Mouse (Mus musculus): ENCODE data around the gene Sel1l.

Sel1l gene

DNA sequence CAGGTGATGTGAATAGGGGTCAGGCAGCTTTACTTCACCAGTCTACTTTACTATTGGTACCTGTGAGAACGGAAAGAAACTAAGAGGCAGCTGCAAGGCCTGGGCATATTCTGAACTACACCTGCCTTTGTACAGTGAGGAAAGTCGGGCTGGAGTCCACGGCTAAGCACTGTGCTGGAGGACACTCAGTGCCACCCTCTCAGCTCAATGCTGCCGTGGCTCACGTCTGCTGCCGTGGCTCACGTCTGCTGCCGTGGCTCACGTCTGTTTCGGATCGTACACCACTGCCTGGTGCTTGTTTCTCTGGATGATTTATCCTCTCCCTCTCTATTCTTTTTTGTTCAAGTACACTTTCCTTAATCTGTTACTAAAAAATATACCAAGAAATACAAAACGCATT is 28.5 kb downstream of the Sel1l start:
- in situ Hi-C loops (cut with MboI; ENCODE audit: low sequenced_read_pairs): no loop called here

DNA sequence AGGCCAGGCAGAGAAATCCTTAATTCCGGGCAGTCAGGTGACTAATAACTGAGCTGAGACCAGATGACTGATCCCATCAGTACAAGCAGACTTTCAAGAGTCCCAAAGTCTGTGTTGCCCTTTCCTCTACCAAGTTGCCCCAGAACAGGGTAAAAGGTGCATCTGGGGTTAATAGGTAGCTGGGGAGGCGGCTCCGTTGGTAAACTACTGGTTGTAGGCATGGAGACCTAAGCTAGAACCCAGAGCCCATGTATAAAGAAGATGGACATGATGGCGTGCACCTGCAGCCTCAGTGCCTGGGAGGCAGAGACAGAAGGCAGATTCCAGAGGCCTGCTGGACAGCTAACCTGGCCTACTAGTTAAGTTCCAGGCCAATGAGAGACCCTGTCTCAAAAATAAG is 30.2 kb downstream of the Sel1l start:
- in situ Hi-C loops (cut with MboI; ENCODE audit: low sequenced_read_pairs): no loop called here

DNA sequence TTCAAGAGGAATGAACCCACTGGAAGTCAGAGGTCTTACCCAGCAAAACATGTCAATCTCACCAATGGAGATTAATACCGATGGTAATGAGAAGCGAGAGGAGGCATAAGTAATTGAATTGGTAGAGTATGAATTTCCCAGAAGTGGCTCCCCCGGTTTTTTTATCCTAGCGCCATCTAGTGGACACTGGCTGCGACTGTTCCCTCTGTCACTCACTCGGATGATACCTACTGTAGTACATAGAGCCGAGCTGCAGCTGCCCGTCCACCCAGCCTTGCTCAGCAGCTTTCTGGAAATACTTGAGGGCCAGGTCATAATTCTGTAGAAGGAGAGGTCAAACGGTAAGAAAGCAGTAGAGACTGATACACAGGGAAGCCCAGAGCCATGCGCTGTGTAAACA is 33.0 kb downstream of the Sel1l start:
- in situ Hi-C loops (cut with MboI; ENCODE audit: low sequenced_read_pairs): no loop called here

DNA sequence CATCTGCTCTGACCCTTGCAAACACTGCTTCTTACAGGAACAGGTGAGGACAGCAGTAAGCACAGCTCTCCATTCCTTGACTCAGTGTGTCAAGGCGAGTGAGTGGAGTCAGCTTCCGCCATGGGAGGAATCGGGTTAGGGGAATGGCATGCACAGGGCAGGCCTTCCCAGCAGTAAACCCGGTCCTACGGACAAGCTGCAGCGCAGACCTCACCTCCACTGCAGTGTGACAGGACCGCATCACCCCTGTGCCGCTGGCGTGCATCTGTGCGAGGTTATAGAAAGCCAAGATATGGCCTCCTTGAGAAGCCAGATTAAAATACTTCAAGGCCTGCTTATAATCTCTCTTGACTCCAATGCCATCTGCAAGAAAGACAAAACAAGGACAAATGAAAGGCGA is 33.4 kb downstream of the Sel1l start:
- in situ Hi-C loops (cut with MboI; ENCODE audit: low sequenced_read_pairs): no loop called here

DNA sequence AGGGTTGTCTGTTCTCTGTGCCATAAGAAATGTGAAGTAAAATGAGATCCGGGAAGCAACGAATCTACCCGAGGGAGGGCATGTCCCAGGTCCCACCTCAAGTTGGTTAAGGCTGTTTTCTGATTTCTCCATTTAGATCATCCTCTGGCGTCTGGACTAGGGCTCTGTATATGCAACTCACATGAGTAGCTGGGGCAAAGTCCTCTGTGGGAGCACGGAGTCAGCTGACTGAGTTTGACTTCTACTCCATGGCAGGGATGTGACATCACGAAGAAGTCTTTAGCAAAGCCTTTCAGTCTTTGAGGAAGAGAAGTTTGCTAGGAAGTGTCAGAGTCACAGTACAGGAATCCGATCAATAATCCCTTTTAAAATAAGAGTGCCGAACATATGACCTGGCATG is 40.0 kb downstream of the Sel1l start:
- in situ Hi-C loops (cut with MboI; ENCODE audit: low sequenced_read_pairs): no loop called here

DNA sequence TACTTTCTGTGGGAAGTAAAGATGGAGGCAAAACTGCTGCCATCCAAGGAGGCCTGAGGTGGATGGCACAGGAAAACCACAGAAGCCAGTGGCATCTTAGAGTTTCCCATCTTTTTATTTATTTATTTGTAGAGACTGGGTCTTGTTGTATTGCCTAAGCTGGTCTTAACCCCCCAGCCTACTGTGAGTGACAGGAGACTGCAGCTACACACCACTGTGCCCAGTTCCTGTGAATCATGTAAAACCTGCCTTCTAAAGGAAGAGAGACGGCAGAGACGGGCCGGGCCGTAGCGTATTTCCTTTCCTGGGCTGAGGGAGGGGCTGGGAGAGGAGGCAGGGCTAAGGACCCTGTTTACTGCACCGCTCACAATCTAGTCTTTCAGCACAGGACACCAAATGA is 41.2 kb downstream of the Sel1l start:
- in situ Hi-C loops (cut with MboI; ENCODE audit: low sequenced_read_pairs): no loop called here

DNA sequence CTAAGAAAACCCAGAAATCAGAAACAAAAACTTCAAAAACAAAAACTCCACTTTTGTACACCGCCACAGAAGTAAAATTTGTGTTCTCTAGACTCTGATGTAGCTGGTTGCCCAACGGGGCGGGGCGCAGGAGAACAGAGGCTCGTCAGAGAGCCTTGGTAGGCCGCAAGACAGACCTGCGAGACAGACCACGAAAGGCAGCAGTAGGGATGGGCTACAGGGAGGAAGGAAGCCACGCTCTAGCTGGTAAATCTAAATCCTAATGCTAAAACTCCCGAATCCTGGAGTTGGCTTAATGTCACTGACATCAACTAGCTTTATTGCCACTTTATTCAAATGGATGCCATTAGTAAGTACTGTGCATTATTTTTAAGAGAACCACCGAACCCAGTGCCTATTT is 41.9 kb downstream of the Sel1l start:
- in situ Hi-C loops (cut with MboI; ENCODE audit: low sequenced_read_pairs): no loop called here

DNA sequence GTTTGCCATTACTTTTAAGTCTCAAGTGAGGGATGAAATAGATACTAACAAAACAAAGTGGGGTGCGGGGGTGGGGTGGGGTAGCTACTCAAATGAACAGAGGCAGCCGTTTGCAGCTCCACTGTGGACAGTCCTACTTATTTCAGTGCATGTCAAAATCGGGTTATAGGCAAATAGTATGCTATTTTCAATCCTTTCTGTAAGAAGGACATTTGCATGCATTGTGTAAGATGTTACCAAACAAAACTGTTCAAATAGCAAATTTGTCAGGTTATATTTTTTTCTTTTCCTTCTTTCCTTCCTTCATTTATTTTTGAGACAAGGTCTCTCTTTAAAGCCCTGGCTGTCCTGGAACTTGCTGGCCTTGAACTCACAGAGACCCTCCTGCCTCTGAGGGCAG is 44.7 kb downstream of the Sel1l start:
- in situ Hi-C loops (cut with MboI; ENCODE audit: low sequenced_read_pairs): no loop called here

DNA sequence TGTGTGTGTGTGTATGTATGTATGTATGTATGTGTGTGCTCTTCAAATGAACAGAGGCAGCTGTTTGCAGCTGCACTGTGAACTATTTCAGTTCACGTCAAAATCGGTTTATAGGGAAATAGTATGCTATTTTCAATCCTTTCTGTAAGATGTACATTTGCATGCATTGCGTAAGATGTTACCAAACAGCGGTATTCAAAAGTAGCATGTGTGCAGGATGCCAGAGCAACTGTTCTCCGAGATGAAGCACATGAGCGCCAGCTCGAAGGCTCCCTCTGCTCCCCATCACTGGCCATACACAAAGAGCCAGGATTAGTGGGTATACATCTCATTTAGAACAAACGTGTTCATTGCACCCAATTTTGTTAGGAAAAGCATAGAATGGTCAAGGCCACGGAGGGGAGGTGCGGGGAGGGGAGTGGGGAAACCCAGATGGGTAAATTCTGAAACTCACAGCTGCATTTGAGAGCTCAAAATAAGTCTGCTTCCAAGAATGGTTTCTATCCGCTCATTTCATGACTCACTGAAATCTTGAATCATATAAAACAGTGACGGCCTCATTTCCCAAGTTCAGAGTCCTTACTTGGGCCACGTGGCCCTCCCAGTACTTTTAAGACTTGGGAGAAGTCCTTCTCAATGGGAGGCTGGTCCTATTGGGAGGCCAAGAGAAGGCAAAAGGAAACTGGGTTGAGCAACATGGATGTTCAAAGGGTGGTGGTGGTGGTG is 45.6 kb downstream of the Sel1l start:
- in situ Hi-C loops (cut with MboI; ENCODE audit: low sequenced_read_pairs): no loop called here

DNA sequence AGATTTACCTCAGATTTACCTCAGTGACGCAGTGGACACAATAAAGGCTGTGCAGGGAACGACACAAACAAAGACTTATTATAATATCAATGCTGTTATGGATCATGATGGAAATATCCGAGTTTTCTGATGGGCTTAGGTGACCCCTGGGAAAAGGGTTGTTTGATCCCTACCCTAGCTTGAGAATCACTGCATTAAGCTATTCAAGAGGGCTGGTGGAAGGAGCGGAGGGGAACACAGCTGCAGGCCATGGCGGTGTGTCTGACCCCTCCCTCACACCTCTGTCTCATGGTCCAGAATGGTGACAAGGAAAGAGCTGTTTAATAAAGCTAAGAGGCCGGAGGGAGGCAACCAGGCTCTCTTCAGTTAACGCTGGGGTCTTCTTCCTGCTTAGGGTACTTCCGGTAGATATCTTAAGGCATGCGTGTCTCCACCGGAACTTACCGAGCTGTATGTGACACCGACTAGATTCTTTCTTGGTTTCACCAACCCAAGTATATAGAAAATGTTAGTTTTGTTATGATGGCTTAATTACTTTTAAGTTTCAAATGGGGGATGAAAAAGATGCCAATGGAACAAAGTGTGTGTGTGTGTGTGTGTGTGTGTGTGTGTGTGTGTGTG is 46.3 kb downstream of the Sel1l start:
- in situ Hi-C loops (cut with MboI; ENCODE audit: low sequenced_read_pairs): no loop called here

DNA sequence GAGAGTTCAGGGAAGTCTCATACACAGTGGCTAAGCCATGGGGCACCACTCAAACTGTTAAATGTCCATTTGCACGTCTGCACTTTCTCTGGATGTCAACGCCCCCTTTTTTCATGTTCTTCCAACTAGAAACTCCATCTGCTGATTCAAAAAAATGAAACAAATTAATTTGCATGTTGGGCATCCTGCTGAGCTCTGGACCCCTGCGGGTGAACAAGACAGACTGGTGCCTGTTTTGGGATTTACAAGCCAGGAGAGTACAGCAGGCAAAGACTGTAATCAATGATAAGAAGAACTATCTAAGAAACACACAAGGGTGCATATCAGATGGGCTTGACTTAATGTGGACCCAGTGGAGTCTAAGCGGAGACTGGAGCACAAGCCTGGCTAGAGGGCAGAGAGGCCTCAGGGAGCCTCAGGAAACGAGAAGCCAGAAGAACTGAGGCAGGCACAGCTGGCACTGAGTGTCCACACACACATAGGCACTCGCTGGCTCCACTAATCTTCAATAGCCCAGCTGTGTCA is 48.0 kb downstream of the Sel1l start:
- in situ Hi-C loops (cut with MboI; ENCODE audit: low sequenced_read_pairs): no loop called here

DNA sequence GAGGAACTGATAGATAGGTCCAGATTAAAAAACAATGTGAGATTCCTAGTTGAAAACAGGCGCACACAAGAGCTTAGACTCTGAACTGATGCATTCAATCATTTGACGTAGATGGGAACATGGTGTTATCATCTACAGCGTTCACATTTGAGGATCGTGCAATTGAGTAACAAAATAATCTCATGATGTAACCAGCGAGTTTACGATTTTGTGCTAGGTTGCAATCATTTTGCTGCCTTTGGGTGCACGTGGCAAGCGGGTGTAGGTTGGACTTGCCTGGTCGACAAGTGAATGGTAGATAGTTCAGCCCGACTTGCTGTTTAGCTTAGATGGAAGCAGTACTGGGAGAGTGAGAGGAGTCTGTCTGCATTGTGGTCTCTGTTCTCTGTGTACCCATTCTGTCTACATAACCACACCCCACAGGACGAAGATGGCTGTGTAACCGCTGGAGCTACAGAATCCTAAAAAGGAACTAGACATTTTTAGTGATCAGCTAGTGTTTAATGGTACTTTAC is 49.1 kb downstream of the Sel1l start:
- in situ Hi-C loops (cut with MboI; ENCODE audit: low sequenced_read_pairs): loop anchor here (25.0 kb wide), 1 partner anchor 388 kb away; no protein-coding TSS in a partner anchor

DNA sequence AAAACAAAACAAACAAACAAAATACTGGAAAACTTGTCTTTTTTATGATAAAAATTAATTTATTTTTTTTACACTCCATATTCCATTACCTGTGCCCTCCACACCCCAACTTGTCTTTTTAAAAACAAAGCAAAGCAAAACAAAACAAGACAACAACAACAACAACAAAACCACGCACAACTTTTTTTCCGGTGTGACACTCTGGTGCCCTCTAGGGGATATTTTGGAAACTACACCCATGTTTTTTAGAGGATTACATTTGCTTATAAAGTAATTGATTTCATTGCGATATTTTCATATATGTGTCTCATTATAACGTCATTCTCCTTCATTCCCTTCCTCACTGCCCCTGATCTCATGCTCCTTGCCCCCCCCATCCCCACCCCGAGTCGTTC is 49.6 kb downstream of the Sel1l start:
- in situ Hi-C loops (cut with MboI; ENCODE audit: low sequenced_read_pairs): loop anchor here (25.0 kb wide), 1 partner anchor 387 kb away; no protein-coding TSS in a partner anchor

DNA sequence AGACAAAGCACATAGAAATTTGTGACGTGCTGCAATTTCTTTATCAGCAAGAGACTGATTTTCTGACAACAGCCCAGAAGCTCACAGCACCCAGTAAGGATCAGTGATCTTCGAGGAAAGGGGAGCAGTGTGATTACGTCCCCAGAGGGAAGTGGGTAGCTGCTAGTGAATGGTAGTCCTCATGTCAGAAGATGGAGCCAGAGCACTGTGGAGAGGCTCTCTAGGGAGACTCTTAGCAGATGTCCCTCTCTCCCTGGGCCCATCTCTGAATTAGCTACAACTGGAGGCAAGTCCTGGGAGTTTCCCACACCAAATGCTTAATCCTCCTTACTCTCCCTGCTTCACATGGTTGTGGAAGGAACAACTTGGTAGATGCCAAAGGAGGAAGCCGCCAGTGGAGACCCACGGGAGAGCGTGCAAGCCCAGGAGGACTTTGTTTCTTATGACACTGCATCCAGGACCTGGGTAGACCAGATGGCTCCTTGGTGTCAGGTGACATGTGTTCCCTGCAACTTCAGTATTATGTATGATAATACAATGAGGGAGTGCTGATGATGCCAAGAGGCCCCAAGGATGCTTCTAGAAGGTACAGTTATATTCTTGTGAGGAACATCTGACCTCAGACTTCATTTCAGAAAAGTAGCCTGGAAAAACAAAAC is 50.1 kb downstream of the Sel1l start:
- in situ Hi-C loops (cut with MboI; ENCODE audit: low sequenced_read_pairs): loop anchor here (25.0 kb wide), 1 partner anchor 387 kb away; no protein-coding TSS in a partner anchor

DNA sequence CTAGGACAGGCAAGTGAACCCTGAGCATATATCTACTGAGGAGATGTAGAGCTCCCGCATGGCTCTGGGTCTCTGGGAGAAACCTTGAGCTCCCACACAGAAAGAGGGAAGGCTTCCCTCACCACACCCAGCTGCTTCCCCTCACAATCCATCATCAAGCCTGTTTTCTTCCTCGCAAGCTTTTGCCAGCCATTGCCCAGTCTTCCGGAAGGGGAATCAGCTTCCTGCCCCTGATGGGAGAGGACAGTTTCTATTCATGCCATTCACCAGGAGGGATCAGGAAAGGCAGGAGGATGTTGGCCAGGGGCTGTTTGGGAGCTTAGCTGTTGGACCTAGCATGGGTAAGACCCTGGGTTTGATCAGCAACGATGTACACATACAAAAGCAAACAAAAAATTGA is 52.2 kb downstream of the Sel1l start:
- in situ Hi-C loops (cut with MboI; ENCODE audit: low sequenced_read_pairs): loop anchor here (25.0 kb wide), 1 partner anchor 384 kb away; no protein-coding TSS in a partner anchor

DNA sequence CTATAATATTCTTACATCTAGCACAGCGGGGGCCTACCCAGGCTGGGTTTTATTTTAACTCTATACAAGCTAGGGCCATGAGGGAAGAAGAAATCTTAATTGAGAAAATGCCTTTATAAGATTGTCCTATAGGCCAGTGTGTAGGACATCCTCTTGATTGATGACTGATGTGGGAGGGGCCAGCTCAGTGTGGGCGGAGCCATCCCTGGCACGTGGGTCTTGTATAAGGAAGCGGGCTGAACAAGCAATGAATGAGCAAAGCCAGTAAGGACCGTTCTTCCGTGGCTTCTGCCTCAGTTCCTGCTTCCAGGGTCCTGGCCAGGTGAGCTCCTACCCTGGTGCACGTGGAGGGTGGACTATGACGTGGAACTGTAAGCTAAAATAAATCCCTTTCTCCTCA is 55.7 kb downstream of the Sel1l start:
- in situ Hi-C loops (cut with MboI; ENCODE audit: low sequenced_read_pairs): loop anchor here (25.0 kb wide), 1 partner anchor 381 kb away; no protein-coding TSS in a partner anchor

DNA sequence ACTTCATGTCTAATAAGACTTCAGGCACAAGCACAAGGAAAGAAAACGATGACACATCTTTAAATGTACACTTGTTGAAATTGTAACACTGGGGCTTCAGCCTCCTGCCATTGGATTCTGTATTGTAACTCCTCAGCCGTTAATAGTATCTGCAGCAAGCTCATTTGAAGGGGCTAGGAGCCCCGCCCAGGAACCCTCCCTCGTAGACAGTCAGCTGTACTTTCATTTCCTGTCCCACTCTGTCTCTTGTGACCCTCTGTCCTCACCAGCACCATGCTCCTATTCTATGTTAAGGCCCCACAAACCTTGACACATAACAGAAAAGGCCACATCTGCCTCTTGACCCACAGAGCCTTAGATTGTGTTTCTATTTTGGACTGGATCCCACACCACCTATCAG is 57.1 kb downstream of the Sel1l start:
- in situ Hi-C loops (cut with MboI; ENCODE audit: low sequenced_read_pairs): loop anchor here (25.0 kb wide), 1 partner anchor 380 kb away; no protein-coding TSS in a partner anchor

DNA sequence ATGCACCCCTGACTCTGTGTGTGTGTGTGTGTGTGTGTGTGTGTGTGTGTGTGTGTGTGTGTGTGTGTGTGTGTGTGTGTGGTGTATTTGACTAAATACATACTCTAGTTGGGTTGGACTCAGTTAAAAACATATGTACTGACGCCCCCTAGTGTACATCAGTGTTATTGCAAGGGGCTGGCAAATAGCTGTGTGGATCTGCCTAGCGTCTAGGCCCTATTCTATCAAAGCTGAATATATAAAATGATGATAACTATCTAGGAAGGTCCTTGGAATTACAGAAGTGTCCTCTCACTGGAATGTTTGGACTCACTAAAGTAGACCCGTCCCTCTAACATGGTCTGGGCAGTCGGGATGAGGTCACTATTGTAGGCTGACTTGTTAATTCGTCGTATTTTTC is 59.2 kb downstream of the Sel1l start:
- in situ Hi-C loops (cut with MboI; ENCODE audit: low sequenced_read_pairs): loop anchor here (10.0 to 25.0 kb wide), 2 partner anchors 145 to 378 kb away; no protein-coding TSS in a partner anchor

DNA sequence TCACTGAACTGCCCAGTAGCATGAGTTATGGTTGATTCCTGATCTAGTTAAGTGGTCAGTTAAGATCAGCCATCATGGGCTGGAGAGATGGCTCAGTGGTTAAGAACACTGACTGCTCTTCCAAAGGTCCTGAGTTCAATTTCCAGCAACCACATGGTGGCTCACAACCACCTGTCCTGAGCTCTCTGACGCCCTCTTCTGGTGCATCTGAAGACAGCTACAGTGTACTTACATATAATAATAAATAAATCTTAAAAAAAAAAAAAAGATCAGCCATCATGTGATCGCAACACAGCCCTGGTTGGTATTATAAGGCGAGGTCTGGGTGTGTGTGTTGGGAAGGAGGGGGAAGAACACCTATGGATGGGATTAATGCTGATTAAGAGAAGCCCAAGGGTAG is 60.5 kb downstream of the Sel1l start:
- in situ Hi-C loops (cut with MboI; ENCODE audit: low sequenced_read_pairs): loop anchor here (10.0 to 25.0 kb wide), 2 partner anchors 144 to 376 kb away; no protein-coding TSS in a partner anchor

DNA sequence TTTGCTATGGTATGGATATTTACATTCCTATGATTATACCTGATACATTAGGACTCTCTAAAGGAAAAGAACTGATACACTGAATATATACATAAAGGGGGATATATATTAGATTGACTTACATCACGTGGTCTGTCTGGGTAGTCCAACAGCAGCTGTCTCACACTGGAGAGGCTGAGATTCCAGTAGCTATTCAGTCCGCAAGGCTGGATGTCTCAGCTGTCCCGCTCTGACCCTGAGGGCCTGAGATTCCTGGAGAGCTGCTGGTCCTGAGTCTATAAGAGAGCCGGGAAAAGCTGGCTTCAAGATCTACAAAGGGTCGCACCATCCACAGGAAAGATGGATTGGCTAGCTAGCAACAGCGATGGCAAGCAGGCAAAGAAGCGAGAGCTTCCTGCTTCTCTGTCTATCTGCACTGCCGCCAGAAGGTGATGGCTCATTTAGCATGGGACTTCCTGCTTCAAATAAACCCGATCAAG is 61.0 kb downstream of the Sel1l start, which contains the start of gene Ston2:
Gene Ston2 (minus strand): TSS at position 429 of the 479 bp plus-strand sequence.
- in situ Hi-C loops (cut with MboI; ENCODE audit: low sequenced_read_pairs): loop anchor here (10.0 to 25.0 kb wide), 2 partner anchors 143 to 376 kb away; no protein-coding TSS in a partner anchor

DNA sequence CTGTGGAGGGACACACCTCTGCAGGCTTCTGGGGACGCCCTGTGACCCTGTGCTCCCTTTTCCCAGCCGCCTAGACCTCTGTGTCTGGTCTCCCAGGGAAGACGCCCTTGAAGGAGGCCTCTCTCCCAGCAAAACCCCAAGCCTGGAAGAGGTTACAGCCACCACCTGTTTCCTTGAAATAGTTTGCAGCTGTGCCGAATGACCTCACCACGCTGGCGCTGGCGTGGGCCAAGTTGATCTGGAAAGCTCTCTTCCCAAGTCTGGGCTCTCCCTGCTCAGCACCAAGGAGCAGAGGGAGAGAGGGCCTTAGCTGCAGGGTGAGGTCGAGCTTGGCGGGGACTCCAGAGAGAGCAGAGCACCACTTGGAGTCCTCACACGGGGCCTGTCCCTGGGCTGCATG is 62.6 kb downstream of the Sel1l start:
- in situ Hi-C loops (cut with MboI; ENCODE audit: low sequenced_read_pairs): loop anchor here (10.0 to 25.0 kb wide), 2 partner anchors 142 to 374 kb away; no protein-coding TSS in a partner anchor
